Mouse (Mus musculus) embryonic facial prominence, embryonic 14.5 days (tissue): ENCODE measurements around the gene Ammecr1. TPM values are rescaled to one million over a fixed set of nuclear protein-coding genes. Genes with fewer than 3 reads are reported as not detected.

ENCODE experiments used
- ATAC-seq: fragments of 200-750 bp; cut with Nextera tagmentation; 2 replicates; pipeline ENCODE4 v1.8.0; 2017; ENCODE audit warnings: low read depth, moderate number of reproducible peaks, moderate TSS enrichment
- DNase-seq: peaks from one replicate; pipeline ENCODE4 v3.0.0-alpha.2; 2015; ENCODE audit warnings: low spot score
- H3K27ac ChIP-seq: fragments of 300-500 bp; sonication (generic); replicated peaks from 2 replicates; pipeline ENCODE4 v1.5.1; 2014; ENCODE audit warnings: low read depth, mild to moderate bottlenecking, low read length, moderate library complexity
- H3K27me3 ChIP-seq: fragments of 300-500 bp; sonication (generic); replicated peaks from 2 replicates; pipeline ENCODE4 v1.6.1; 2014; ENCODE audit warnings: low read length; ENCODE audit not compliant: control insufficient read depth, insufficient read depth
- H3K36me3 ChIP-seq: fragments of 300-500 bp; sonication (generic); 2 replicates; pipeline ENCODE4 v1.6.1; 2014; ENCODE audit warnings: low read length, mixed read lengths; ENCODE audit not compliant: control insufficient read depth, insufficient read depth
- H3K4me1 ChIP-seq: fragments of 300-500 bp; sonication (generic); 2 replicates; pipeline ENCODE4 v1.6.1; 2014; ENCODE audit warnings: antibody characterized with exemption, low read length; ENCODE audit not compliant: control insufficient read depth, insufficient read depth
- H3K4me2 ChIP-seq: fragments of 300-500 bp; sonication (generic); 2 replicates; pipeline ENCODE4 v1.6.1; 2014; ENCODE audit warnings: low read depth, mild to moderate bottlenecking, low read length, moderate library complexity, mixed read lengths
- H3K4me3 ChIP-seq: fragments of 300-500 bp; sonication (generic); 2 replicates; pipeline ENCODE4 v1.5.1; 2014; ENCODE audit warnings: low read depth, mild to moderate bottlenecking, low read length
- H3K9ac ChIP-seq: fragments of 300-500 bp; sonication (generic); 2 replicates; pipeline ENCODE4 v1.6.1; 2014; ENCODE audit warnings: low read depth, mild to moderate bottlenecking, low read length, moderate library complexity, mixed read lengths
- H3K9me3 ChIP-seq: fragments of 300-500 bp; sonication (generic); 2 replicates; pipeline ENCODE4 v1.6.1; 2016; ENCODE audit warnings: low read length; ENCODE audit not compliant: control insufficient read depth
- WGBS: fragments of 180-500 bp; shearing (Covaris S2); extraction: QIAGEN DNeasy Blood & Tissue Kit; methylation state at CpG from one replicate; pipeline ENCODE4 v1.1.7; 2014; 5-methylcytosine and 5-hydroxymethylcytosine counted together
- polyA plus RNA-seq: library from polyadenylated mRNA; unstranded; fragments of >200 nt; fragmentation: Nextera tagmentation; extraction: Ambion mirVana; gene quantifications from 2 replicates; pipeline ENCODE4 v1.2.1, GENCODE M21; 2014

Ammecr1 gene
- polyA plus RNA-seq, 1 experiment from 2014 or later = 21.8 TPM

- Histone ChIP-seq H3K4me3 (no peak overlapping the region), H3K27me3 (peaks cover 10% of the 10 kb centered on the region; the same call in 1 of the 2 replicates), H3K9me3 (no peaks in the 10 kb centered on the region), H3K9ac (no peak overlapping the region), H3K36me3 (no peaks in the 10 kb centered on the region), H3K4me1 (no peaks in the 10 kb centered on the region), H3K27ac (no peak overlapping the region), H3K4me2 (no peak overlapping the region)
- DNase-seq (no peak), ATAC-seq (no peak)
- WGBS = 86% methylated on average over 2 of the region's 2 CpGs
Observed at GRCm38 (mm10) chrX:142960434-142960833, 6.1 kb downstream of the Ammecr1 start.

GRCm38 (mm10) chrX:142959674-142960307, 6.7 kb downstream of the Ammecr1 start:
- no peaks in the 10 kb centered on the region for H3K9me3 ChIP-seq
- 76% methylated on average over 4 of the region's 4 CpGs for WGBS
- no peak overlapping the region for H3K4me2 ChIP-seq
- H3K36me3 ChIP-seq = no peaks in the 10 kb centered on the region
- H3K4me3 ChIP-seq = no peak overlapping the region
- no peaks in the 10 kb centered on the region for H3K4me1 ChIP-seq
- H3K9ac ChIP-seq = no peak overlapping the region
- peaks cover 10% of the 10 kb centered on the region; the same call in 1 of the 2 replicates for H3K27me3 ChIP-seq
- no peak for ATAC-seq
- no peak for DNase-seq
- H3K27ac ChIP-seq = no peak overlapping the region

- ATAC-seq = no peak
- H3K9ac ChIP-seq = no peak overlapping the region
- DNase-seq = no peak
- no peak overlapping the region for H3K4me2 ChIP-seq
- no peak overlapping the region for H3K4me3 ChIP-seq
- H3K27ac ChIP-seq = no peak overlapping the region
- WGBS = 76% methylated on average over 4 of the region's 4 CpGs
- no peaks in the 10 kb centered on the region for H3K27me3 ChIP-seq
- no peaks in the 10 kb centered on the region for H3K9me3 ChIP-seq
- H3K4me1 ChIP-seq = no peaks in the 10 kb centered on the region
- H3K36me3 ChIP-seq = no peaks in the 10 kb centered on the region
Observed at GRCm38 (mm10) chrX:142928430-142928829, 38.1 kb downstream of the Ammecr1 start.

GRCm38 (mm10) chrX:142917394-142917793, 49.1 kb downstream of the Ammecr1 start:
- no peaks in the 10 kb centered on the region for H3K36me3 ChIP-seq
- H3K4me1 ChIP-seq = no peaks in the 10 kb centered on the region
- H3K4me2 ChIP-seq = no peak overlapping the region
- no peak overlapping the region for H3K27ac ChIP-seq
- no peak overlapping the region for H3K9ac ChIP-seq
- 0 out of 2 replicates have a peak, but pooled peaks cover 5% of the 10 kb centered on the region for H3K9me3 ChIP-seq
- no peak for DNase-seq
- H3K27me3 ChIP-seq = no peaks in the 10 kb centered on the region
- 42% methylated on average over 3 of the region's 3 CpGs for WGBS
- ATAC-seq = no peak
- no peak overlapping the region for H3K4me3 ChIP-seq

GRCm38 (mm10) chrX:142916719-142917118, 49.8 kb downstream of the Ammecr1 start:
- H3K4me2 ChIP-seq = no peak overlapping the region
- WGBS = 65% methylated on average over 4 of the region's 4 CpGs
- H3K36me3 ChIP-seq = no peaks in the 10 kb centered on the region
- H3K4me1 ChIP-seq = no peaks in the 10 kb centered on the region
- no peaks in the 10 kb centered on the region for H3K27me3 ChIP-seq
- H3K27ac ChIP-seq = no peak overlapping the region
- DNase-seq = no peak
- H3K9me3 ChIP-seq = 0 out of 2 replicates have a peak, but pooled peaks cover 5% of the 10 kb centered on the region
- H3K9ac ChIP-seq = no peak overlapping the region
- H3K4me3 ChIP-seq = no peak overlapping the region
- no peak for ATAC-seq

- ATAC-seq (no peak), DNase-seq (no peak)
- H3K9me3 ChIP-seq = 0 out of 2 replicates have a peak, but pooled peaks cover 5% of the 10 kb centered on the region
- H3K36me3 ChIP-seq = no peaks in the 10 kb centered on the region
- H3K4me3 ChIP-seq = no peak overlapping the region
- H3K4me1 ChIP-seq = no peaks in the 10 kb centered on the region
- no peaks in the 10 kb centered on the region for H3K27me3 ChIP-seq
- H3K4me2 ChIP-seq = no peak overlapping the region
- no peak overlapping the region for H3K9ac ChIP-seq
- no peak overlapping the region for H3K27ac ChIP-seq
Observed at GRCm38 (mm10) chrX:142914208-142914607, 52.3 kb downstream of the Ammecr1 start.

- DNase-seq = no peak
- no peak for ATAC-seq
Observed at GRCm38 (mm10) chrX:142903854-142904253, 62.7 kb downstream of the Ammecr1 start.

GRCm38 (mm10) chrX:142902599-142902998, 63.9 kb downstream of the Ammecr1 start:
- Histone ChIP-seq H3K9me3 (no peaks in the 10 kb centered on the region), H3K4me1 (no peaks in the 10 kb centered on the region), H3K4me2 (no peak overlapping the region), H3K27ac (no peak overlapping the region), H3K9ac (no peak overlapping the region), H3K27me3 (peaks cover 16% of the 10 kb centered on the region), H3K36me3 (no peaks in the 10 kb centered on the region), H3K4me3 (no peak overlapping the region)
- DNase-seq (peak; percentile 4), ATAC-seq (no peak)
- 71% methylated on average over 2 of the region's 2 CpGs for WGBS

More at GRCm38 (mm10) chrX:142903854-142904253, 62.7 kb downstream of the Ammecr1 start:
- Histone ChIP-seq H3K4me2 (no peak overlapping the region), H3K4me3 (no peak overlapping the region), H3K9me3 (no peaks in the 10 kb centered on the region), H3K27ac (no peak overlapping the region), H3K4me1 (no peaks in the 10 kb centered on the region), H3K9ac (no peak overlapping the region), H3K36me3 (no peaks in the 10 kb centered on the region), H3K27me3 (peaks cover 10% of the 10 kb centered on the region; the same call in 1 of the 2 replicates)
- WGBS = 80% methylated on average over 8 of the region's 8 CpGs

- Histone ChIP-seq H3K4me2 (no peak overlapping the region), H3K9me3 (no peaks in the 10 kb centered on the region), H3K36me3 (no peaks in the 10 kb centered on the region), H3K4me3 (no peak overlapping the region), H3K27me3 (peaks cover 16% of the 10 kb centered on the region), H3K27ac (no peak overlapping the region), H3K4me1 (no peaks in the 10 kb centered on the region), H3K9ac (no peak overlapping the region)
- no peak for DNase-seq
- ATAC-seq = no peak
- WGBS = 81% methylated on average over 4 of the region's 4 CpGs
Observed at GRCm38 (mm10) chrX:142901915-142902314, 64.6 kb downstream of the Ammecr1 start.
